Mouse (Mus musculus): ENCODE data around the gene Prpf3. TPM values are rescaled to one million over a fixed set of nuclear protein-coding genes. Genes with fewer than 3 reads are reported as not detected.
"Not testable (repeated sequence)": the region's sequence is repeated elsewhere in the genome, so short reads cannot be mapped to it uniquely, and the experiment has no call there.

Prpf3 gene
- total RNA-seq (2017) = 41.0 and 63.6 TPM in 2 replicates

- ATAC-seq (replicated peaks; ENCODE audit: low read depth, poor library complexity, severe bottlenecking) = peak; percentile 95
Measured at GRCm38 (mm10) chr3:95855502-95856089, at the start of gene Prpf3. TSS of gene Prpf3 (minus strand) at chr3:95855885.

- peak; percentile 20; the same call in 1 of the 2 replicates for ATAC-seq (replicated peaks; ENCODE audit: low read depth, poor library complexity, severe bottlenecking)
Measured at GRCm38 (mm10) chr3:95904568-95904967, 48.9 kb upstream of the Prpf3 start, which contains the start of gene Car14. TSS of gene Car14 (minus strand) at chr3:95904691.

GRCm38 (mm10) chr3:95903753-95904502 lies 48.2 kb upstream of the Prpf3 start:
- ATAC-seq (replicated peaks; ENCODE audit: low read depth, poor library complexity, severe bottlenecking) = no peak

- no peak for ATAC-seq (replicated peaks; ENCODE audit: low read depth, poor library complexity, severe bottlenecking)
Measured at GRCm38 (mm10) chr3:95902643-95903042, 47.0 kb upstream of the Prpf3 start.

- no peak for ATAC-seq (replicated peaks; ENCODE audit: low read depth, poor library complexity, severe bottlenecking)
Measured at GRCm38 (mm10) chr3:95902373-95902625, 46.6 kb upstream of the Prpf3 start.

- no peak for ATAC-seq (replicated peaks; ENCODE audit: low read depth, poor library complexity, severe bottlenecking)
Measured at GRCm38 (mm10) chr3:95901616-95902372, 46.1 kb upstream of the Prpf3 start.

GRCm38 (mm10) chr3:95899800-95900524 lies 44.3 kb upstream of the Prpf3 start:
- no peak for ATAC-seq (replicated peaks; ENCODE audit: low read depth, poor library complexity, severe bottlenecking)

DNA sequence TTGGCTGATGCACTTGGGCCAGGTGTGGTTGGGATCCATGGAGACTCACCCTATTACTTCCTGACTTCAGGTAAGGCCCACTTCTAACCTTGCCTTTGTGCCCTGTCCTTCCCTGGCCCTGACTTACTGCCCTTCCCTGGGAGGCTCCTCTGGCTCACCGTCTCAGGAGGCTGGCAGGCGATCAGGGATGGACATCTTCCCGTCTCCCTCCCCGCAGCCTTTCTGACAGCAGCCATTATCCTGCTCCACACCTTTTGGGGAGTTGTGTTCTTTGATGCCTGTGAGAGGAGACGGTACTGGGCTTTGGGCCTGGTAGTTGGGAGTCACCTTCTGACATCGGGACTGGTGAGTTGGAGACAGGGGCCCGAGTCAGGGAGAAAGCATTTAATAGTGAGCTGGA lies 39.8 kb upstream of the Prpf3 start:
- ATAC-seq (replicated peaks; ENCODE audit: low read depth, poor library complexity, severe bottlenecking) = not testable (repeated sequence)

- no peak for ATAC-seq (replicated peaks; ENCODE audit: low read depth, poor library complexity, severe bottlenecking)
Measured at GRCm38 (mm10) chr3:95894317-95895160, 38.9 kb upstream of the Prpf3 start.

DNA sequence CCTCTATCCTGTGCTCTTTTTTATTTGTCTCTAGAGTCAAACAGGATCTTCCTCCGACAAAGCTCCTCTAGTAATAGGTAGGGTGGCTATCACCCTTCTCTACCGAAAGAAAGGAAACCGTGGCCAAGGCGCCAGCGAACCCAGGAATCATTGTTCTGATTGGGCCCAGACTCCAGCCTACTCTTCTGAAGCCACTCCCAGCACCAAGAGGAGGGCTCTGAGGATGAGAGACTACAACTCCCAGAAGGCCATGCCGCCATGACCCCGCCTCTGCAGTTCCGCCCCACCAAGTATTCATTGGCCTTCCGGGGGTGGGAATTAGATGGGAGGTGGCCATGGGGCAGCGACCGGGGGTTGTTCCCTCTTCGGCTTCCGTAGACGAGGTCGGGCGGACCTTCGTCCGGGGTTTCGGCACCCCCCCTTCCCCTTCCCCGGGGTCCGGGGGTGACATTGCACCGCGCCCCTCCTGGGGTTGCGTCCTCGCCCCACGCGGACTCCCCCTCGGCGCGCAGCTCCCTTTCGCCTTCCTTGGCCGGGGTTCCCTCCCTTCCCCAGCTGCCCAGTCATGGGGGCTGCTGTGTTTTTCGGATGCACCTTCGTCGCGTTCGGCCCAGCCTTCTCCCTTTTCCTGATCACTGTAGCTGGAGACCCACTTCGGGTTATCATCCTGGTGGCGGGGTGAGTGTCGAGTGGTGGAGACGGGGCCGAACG lies 38.1 kb upstream of the Prpf3 start, which contains the start of gene Aph1a:
TSS of gene Aph1a (plus strand) at position 364 of the 711 bp plus-strand sequence.
- peak; percentile 94 for ATAC-seq (replicated peaks; ENCODE audit: low read depth, poor library complexity, severe bottlenecking)

DNA sequence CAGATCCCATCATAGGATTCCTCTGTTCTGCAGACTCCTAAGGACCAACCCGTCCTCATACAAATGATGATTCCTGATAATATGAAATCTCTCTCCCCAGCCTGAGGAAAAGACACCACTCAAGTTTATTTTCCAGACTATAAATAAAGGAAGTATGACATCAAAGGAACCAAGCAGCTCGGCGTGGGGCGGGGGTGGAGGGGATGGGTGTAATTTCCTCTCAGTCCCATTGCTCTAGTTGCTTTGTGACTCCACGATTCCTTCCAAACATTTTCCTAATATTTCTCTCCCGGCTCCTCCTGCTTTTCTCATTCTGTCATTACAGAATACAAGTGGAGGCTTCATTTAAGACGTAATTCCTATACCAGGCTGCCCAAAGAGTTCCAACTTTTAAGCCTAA lies 37.4 kb upstream of the Prpf3 start:
- no peak for ATAC-seq (replicated peaks; ENCODE audit: low read depth, poor library complexity, severe bottlenecking)

DNA sequence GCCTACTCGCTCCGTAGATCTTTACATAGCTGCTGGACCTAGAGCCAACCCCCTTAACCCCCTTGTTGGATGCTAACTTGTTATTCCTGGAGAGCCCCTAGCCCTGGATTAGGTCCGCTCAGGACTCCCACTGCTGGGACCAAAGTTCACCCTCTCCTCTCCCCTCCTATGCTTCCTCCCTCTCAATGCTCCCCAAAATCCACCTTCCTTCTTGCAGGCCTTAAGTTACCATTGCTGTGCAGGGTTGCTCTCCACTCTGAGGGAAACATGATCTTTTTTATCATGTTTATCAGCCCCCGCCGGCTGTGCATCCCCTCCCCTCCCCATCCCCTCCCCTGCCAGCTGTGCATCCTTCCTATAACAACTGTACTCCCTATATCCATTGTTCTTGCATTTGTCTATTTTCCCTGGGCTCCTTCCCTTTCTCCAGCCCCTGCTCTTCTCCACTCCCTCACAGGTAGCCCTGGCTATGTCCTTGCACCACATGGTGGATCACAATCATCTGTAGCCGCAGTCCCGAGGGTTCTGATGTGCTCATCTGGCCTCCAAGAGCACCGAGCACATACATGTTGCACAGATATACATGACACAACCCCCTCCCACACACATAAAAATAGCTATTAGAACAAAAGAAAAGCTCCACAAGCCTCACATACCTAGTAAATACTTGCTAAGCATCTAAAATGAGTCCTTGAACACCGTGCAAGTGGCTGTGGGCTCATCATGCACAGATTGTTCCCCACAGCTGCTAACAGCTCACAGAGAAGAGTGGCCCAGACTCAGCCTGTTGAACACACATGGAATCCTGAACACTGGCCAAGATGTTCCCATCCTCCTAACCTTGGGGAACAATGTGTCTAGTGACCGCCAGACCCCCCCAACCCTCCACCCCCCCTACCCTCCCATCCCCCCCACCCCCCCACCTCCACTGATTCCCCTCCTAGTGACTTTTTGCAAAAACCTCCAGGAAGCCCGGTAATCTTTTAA lies 36.7 kb upstream of the Prpf3 start:
- no peak for ATAC-seq (replicated peaks; ENCODE audit: low read depth, poor library complexity, severe bottlenecking)

- peak; percentile 61 for ATAC-seq (replicated peaks; ENCODE audit: low read depth, poor library complexity, severe bottlenecking)
Measured at GRCm38 (mm10) chr3:95891211-95892065, 35.8 kb upstream of the Prpf3 start, which contains the start of gene BC028528. TSS of gene BC028528 (minus strand) at chr3:95892005.

DNA sequence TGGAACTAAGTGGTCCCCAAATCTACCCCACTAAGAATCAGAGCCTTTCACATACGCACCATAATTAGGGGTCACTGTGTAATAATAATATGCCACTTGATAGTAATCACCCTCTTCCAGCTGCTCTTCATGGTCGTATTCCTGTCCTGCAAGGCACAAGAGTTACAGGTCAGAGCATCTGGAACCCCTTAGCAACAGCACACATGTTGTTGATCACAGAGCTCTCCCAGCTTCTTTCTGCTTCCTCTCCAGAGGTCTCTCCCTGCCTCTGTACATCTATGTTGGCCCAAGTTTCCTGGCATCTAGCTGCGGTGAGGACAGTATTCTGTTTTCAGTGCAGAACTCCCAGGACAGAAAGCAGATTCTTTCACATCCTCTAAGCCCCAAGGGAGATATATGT lies 34.0 kb upstream of the Prpf3 start:
- ATAC-seq (replicated peaks; ENCODE audit: low read depth, poor library complexity, severe bottlenecking) = no peak

DNA sequence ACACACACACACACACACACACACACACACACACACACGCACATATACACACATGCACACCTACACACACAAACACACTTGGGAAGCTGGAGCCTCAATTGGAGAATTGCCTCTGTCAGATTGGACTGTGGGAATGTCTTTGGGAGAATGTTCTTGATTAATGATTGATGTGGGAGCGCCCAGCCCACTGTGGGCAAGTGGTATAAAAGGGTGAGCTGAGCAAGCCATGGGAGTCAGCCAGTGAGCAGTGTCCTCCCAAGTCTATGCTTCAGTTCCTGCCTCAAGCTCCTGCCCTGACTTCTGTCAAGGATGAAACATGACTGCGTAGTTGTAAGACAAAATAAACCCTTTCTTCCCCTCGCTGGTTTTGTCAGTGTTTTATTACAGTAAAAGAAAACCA lies 31.9 kb upstream of the Prpf3 start:
- no peak for ATAC-seq (replicated peaks; ENCODE audit: low read depth, poor library complexity, severe bottlenecking)

DNA sequence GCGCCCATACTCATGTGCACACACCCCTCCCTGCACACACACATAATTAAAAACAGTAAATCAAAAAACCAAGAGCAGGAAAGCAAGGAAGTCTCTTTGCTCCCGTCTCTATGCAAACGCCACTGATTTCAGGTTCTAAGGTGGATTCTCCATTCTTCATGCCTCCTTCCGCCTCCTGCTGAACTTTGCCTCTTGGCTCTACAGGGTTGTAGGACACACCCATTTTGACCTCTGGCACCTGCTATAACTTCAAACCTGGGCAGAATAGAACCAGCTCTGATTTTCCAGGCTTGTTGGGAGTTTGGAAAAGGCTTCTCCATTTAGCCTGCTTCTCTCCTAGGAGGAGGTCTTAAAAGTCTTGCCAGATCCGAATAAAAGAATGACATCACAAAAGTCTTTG lies 28.7 kb upstream of the Prpf3 start:
- no peak for ATAC-seq (replicated peaks; ENCODE audit: low read depth, poor library complexity, severe bottlenecking)

All from common myeloid progenitor, adult 5-6 weeks (primary cell).